Mouse (Mus musculus) large intestine, adult 2 months (tissue): Measurements from ENCODE around the gene Rorb. TPM values are rescaled to one million over a fixed set of nuclear protein-coding genes. Genes with fewer than 3 reads are reported as not detected.
A peak's percentile ranks its signal among the peaks of the same experiment; 100 is the strongest.

ENCODE experiments used
- DNase-seq: peaks from one replicate; pipeline ENCODE4 v3.0.0-alpha.2; 2012; ENCODE audit warnings: low read depth, low spot score
- WGBS: fragments of 180-500 bp; shearing (Covaris S2); methylation state at CpG from one replicate; pipeline ENCODE4 v1.1.7; 2018; 5-methylcytosine and 5-hydroxymethylcytosine counted together
- polyA plus RNA-seq: library from polyadenylated mRNA; depleted of rRNA; stranded (reverse); fragments of >200 nt; gene quantifications from 2 replicates; pipeline ENCODE4 v1.2.3, GENCODE M21; 2012

Gene Rorb
- polyA plus RNA-seq, 1 experiment = 0.01 TPM

DNA sequence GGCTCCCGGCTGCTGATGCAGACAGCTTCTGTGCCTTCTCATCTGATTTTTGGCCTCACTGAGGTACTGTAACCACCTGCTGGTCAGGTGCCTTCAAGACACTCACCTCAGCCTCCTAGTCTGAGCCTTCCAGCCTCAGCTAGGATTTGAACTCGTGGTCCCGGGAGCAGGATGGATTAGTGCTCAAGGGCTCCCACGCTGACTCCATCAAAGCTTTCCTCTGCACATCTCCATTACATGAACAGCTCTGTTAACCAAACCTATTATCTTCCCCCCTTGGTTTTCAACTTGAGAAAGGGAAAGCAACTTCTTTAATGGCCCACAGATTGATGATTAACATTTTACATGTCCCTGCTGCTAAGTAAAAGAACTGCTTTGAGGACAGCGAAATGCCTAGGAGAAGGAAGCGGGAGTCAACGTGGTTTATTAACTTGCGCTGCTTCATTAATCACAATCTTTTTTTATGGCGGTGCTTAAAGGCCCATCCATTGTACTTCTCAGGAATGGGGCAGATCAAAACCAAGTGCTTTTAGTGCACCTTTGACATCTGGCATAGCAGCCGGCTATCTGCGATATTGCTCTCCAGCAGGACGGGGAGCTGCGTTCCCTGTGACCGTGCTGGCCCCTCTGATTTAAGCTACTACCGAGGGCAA is 208.8 kb downstream of the Rorb start:
- WGBS = 34% methylated on average over 15 of the region's 15 CpGs
- DNase-seq = no peak

DNA sequence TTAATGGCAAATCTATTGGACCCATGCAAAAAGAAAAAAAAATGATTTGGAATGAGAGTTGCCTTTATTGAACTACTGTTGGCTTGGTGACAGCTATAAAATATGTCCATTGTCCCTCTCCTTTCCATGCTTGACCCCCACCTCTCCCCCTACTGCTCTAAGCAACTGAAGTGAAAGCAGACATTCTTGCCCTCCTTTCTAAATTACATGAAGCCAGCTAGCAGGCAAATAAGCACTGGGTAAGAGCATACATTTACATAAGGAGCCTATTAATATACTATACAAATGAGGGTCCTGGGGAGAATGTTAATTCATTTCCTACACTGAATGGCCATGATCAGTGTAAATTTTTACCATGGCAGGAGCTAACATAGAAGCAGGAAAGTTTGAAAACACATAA is 212.8 kb downstream of the Rorb start:
- DNase-seq = no peak

DNA sequence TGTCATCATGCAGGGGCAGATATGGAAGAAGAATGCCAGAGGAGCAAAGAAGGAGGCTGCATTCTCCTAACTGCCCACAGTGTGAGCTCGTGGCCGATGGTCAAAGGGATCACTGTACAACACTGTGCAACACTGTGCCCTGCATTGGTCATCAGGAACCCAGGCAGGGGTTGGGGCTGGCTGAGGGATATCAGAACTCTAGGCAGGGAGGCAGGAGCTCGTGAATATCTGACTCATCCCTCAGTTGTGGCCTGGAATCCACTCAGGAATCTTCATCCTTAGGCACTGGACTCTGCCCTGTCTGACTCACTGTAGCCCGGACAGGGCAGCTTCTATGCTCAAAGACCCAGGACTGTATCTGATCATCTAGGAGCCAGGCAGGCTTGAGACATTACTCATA is 220.8 kb downstream of the Rorb start:
- DNase-seq = peak; percentile 37
- WGBS = 61% methylated on average over 4 of the region's 4 CpGs

DNA sequence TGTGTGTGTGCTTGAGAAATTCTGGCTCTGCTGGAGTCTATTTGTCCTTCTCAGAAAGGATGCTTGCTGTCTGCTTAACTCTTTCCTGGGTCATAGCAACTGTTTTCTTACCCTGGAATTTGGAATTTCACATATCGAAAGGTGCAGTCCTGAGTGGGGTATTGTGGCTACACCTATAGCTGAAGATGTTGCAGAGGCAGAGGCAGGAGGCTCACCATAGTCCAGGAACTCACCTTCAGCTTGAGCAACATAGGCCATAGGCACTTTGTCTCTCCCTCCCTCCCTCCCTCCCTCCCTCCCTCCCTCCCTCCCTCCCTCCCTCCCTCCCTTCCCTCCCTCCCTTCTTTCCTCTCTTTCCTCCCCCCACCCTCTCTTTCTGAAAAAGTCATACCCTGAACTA is 221.4 kb downstream of the Rorb start:
- DNase-seq = no peak
- WGBS = 94% methylated on average over 1 of the region's 1 CpGs

DNA sequence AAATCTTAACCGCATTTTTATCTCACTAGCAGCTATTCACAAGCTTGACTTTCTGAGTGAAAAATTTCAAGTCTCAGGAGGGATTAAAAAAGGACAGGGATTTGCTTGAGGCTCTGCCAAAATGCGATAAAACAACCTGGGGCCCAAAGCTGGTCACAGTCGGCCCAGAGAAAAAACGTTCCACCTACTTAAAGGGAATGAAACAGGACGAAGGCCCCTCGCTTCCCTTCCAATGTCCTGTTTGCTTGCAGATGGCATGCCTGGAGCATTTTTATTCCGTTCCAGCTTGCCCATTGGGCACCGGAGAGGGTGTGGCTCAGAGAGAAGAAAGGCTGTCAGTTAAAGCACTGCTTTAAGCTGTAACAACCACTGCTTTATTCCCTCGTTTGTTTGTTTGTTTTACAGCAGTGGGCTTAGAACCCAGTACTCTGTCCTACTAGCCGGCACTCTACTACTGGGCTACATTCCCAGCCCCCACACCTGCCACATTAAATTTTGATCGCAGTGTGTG is 221.8 kb downstream of the Rorb start:
- 11% methylated on average over 11 of the region's 11 CpGs for WGBS
- DNase-seq = no peak

DNA sequence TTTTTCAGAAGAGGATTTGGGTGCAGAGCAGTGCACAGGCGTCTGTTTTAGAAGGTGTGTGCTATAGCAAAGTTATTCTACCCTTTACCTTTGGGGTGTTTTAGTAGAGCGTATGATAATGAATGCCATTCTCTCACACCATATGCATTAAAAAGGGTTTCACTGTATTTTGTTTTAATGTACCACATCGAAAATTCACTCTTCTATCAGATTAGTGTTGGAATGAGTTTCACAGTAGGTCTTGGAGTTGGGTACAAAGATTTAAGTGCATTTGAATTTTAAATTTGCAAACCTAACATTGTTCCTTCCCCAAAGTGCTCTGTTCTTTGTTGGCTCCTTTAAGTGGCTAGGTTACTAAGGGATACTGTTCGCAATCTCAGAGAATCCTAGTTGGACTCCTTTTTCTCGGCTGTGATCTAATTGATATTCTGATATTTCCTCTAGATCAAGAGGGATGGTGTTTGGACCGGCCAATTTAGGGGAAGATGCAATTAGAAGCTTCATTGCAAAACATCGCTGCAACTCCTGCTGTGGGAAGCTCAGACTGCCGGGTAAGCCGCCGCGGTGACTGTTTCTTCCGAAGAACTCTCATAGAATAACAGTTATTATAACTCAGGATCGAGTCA is 222.4 kb downstream of the Rorb start:
- no peak for DNase-seq
- 48% methylated on average over 13 of the region's 13 CpGs for whole genome bisulfite sequencing

DNA sequence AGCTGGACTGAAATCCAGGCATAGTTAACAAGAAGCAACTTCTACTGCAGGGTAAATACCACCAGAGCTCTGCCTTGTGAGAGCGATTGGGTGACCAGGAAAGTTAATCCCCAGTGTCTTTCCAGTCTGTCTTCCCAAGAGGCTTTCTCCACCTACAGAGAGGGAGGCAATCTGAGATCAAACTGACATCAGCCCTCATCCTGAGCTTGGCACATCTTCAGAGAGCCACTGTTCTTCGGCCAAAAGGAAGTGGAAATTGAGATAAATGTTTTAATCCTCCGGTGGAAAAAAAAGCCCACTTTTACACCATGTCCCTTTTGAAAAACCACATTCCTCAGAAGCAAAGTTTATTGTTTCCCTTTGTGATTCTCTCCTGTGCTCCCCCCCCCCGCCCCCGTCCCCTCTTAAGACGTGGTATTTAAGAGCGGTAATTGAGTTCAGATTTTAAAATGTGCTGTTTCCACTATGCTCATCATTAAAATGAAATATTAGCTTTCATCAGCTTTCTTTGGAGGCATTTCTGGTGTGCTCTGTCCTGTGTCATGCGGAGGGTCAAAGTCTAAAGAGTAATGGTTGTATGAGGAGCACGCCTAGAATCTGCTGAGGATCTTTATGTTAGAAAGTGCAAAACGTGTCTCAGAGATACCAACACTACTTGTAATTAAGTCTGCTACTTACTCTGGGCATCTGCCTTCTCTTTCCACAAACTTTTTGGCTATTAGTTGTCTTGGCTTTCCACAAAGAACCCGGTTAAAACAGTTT is 223.2 kb downstream of the Rorb start:
- 45% methylated on average over 11 of the region's 11 CpGs for WGBS

DNA sequence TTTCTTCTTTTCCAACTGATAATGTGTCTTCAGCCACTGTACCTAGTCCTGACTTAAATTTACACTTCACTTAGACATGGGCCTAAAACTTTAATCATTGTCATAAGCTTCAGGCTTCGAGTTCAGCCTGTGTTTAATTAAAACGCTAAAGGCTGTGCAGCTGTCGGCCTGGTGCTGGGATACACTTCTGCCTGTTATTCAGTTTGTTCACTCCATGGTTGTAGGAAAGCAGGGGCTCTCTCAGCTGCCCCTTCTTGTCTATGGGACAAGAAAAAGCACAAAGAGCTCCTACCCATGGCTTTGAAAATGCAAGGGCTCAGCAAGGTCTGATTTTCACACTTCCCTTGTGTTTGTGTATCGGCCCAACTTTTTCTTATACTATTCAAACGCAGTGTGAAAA is 229.8 kb downstream of the Rorb start:
- WGBS = 81% methylated on average over 5 of the region's 5 CpGs
- DNase-seq = no peak

More for the DNA sequence above, 223.2 kb downstream of the Rorb start:
- no peak for DNase-seq
